Comparison of ENCODE assay signal across 8 mouse cellular contexts in genomic region chr1:187650786-187651687, GRCm38 (mm10). TPM values are rescaled to one million over a fixed set of nuclear protein-coding genes. Genes with fewer than 3 reads are reported as not detected.
DNase-seq lines count a peak whose midpoint lies in the region; ATAC-seq and TF ChIP-seq lines count a peak whose summit lies in the region.

No protein-coding gene starts in this region.

- no peak for DNase-seq in kidney, adult 2 months
- DNase-seq in kidney, postnatal 10 days: no peak
- peak; percentile 45 for DNase-seq in cerebellum, adult 9-11 months
- DNase-seq in right cerebral cortex, postnatal 4 days: peak; percentile 39
- DNase-seq in thymus, postnatal 4 days: no peak
- no peak for DNase-seq in gastrocnemius, postnatal 36 days

- 22% methylated on average over 24 of the region's 24 CpGs for WGBS in kidney, adult 2 months
- WGBS in heart, embryonic 14.5 days: 6% methylated on average over 24 of the region's 24 CpGs
- WGBS in limb, embryonic 12.5 days: 14% methylated on average over 24 of the region's 24 CpGs

- no peaks in the 10 kb centered on the region for H3K36me3 ChIP-seq in kidney, adult 2 months (ENCODE audit: control insufficient read depth, insufficient read depth, low read length)
- H3K36me3 ChIP-seq in heart, embryonic 14.5 days (ENCODE audit: control insufficient read depth, insufficient read depth, low read length): no peaks in the 10 kb centered on the region
- no peaks in the 10 kb centered on the region for H3K36me3 ChIP-seq in limb, embryonic 12.5 days

- TF ChIP-seq POLR2A in kidney, adult 2 months (IDR thresholded peaks at IDR 0.05; ENCODE audit: low read depth, low read length): no peak

- peaks cover 17% of the 10 kb centered on the region for H3K4me1 ChIP-seq in kidney, adult 2 months (ENCODE audit: control insufficient read depth, insufficient read depth, low read length)
- peaks cover 19 to 35% of the 10 kb centered on the region in 2 experiments for H3K4me1 ChIP-seq in heart, embryonic 14.5 days (ENCODE audit: control insufficient read depth in 2 of 2, insufficient read depth in 2 of 2, low read length in 2 of 2)
- peaks cover 17% of the 10 kb centered on the region for H3K4me1 ChIP-seq in limb, embryonic 12.5 days (replicated peaks)

- H3K27me3 ChIP-seq in kidney, adult 2 months (replicated peaks; ENCODE audit: control insufficient read depth, insufficient read depth, low read length): no peaks in the 10 kb centered on the region
- H3K27me3 ChIP-seq in heart, embryonic 14.5 days (ENCODE audit: control insufficient read depth, insufficient read depth, low read length): no peaks in the 10 kb centered on the region
- peaks cover 20% of the 10 kb centered on the region for H3K27me3 ChIP-seq in limb, embryonic 12.5 days

- intact Hi-C loops in gastrocnemius, postnatal 36 days (cut with DNase I): no loop called here

- peak overlapping the region; percentile 55; the same call in 1 of the 2 replicates for H3K4me3 ChIP-seq in kidney, adult 2 months (ENCODE audit: insufficient read depth, low read depth, low read length)
- H3K4me3 ChIP-seq in heart, embryonic 14.5 days (ENCODE audit: control insufficient read depth in 1 of 2, insufficient read depth in 1 of 2, low read depth in 1 of 2, low read length in 2 of 2): peak overlapping the region; percentile 67 to 73
- H3K4me3 ChIP-seq in limb, embryonic 12.5 days (replicated peaks): peak overlapping the region; percentile 62

- peak overlapping the region; percentile 28; the same call in 1 of the 2 replicates for H3K27ac ChIP-seq in kidney, adult 2 months (ENCODE audit: insufficient read depth, low read depth, low read length)
- peak overlapping the region; percentile 76 to 89 for H3K27ac ChIP-seq in heart, embryonic 14.5 days (replicated peaks in 1 of 2; ENCODE audit: control insufficient read depth in 1 of 2, insufficient read depth in 1 of 2, low read depth in 2 of 2, low read length in 2 of 2)
- H3K27ac ChIP-seq in limb, embryonic 12.5 days: no peak overlapping the region

- H3K9me3 ChIP-seq in heart, embryonic 14.5 days (ENCODE audit: control insufficient read depth, low read length): no peaks in the 10 kb centered on the region
- H3K9me3 ChIP-seq in limb, embryonic 12.5 days: no peaks in the 10 kb centered on the region

- no peak for TF ChIP-seq CTCF in kidney, adult 2 months (conservative IDR thresholded peaks at IDR 0.05; ENCODE audit: insufficient read depth, insufficient read length, low read depth, low read length)

- no peak for ATAC-seq in heart, embryonic 14.5 days (ENCODE audit: insufficient number of reproducible peaks, insufficient read depth, low FRiP score, low read depth)
- 0 out of 2 replicates have a peak, but pooled peaks have one; percentile 27 for ATAC-seq in limb, embryonic 12.5 days (ENCODE audit: insufficient number of reproducible peaks, insufficient read depth, low FRiP score, low TSS enrichment, low read depth)

- peak overlapping the region; percentile 83 for H3K4me2 ChIP-seq in heart, embryonic 14.5 days (ENCODE audit: low read length)
- H3K4me2 ChIP-seq in limb, embryonic 12.5 days: peak overlapping the region; percentile 95

- peak overlapping the region; percentile 94 for H3K9ac ChIP-seq in heart, embryonic 14.5 days (ENCODE audit: low read length)
- peak overlapping the region; percentile 77 for H3K9ac ChIP-seq in limb, embryonic 12.5 days (replicated peaks)

RNA-seq across cellular contexts. Expression of gene Esrrg, which starts 42.4 kb away (rescaled TPM):
- polyA plus RNA-seq in kidney, adult 2 months (2012; rRNA removed): 19.5 and 24.2 TPM in 2 replicates
- 31.2 and 37.3 TPM in 2 replicates for polyA plus RNA-seq in heart, embryonic 14.5 days (2014; fragmentation: Nextera tagmentation; extraction: Ambion mirVana)
- polyA plus RNA-seq in limb, embryonic 12.5 days (2016; fragmentation: Nextera tagmentation; extraction: Ambion mirVana): 1.6 and 1.9 TPM in 2 replicates
- 10 to 100 TPM; 18.5 to 30.4 TPM for total RNA-seq in gastrocnemius, postnatal 36 days (2021)

Comparison
In these comparisons a context has a peak if more than half of its experiments do, and no peak if none do; other contexts are left out.
1. DNase-seq: peak in cerebellum, adult 9-11 months (single experiment) and right cerebral cortex, postnatal 4 days (single experiment); none in kidney, adult 2 months (single experiment), kidney, postnatal 10 days (single experiment), thymus, postnatal 4 days (single experiment) and gastrocnemius, postnatal 36 days (0 of 2).
2. Peak in every context shown above with its lines, with median percentiles within 50 percentile points of each other: H3K4me3 ChIP-seq.